In the genomic region with DNA sequence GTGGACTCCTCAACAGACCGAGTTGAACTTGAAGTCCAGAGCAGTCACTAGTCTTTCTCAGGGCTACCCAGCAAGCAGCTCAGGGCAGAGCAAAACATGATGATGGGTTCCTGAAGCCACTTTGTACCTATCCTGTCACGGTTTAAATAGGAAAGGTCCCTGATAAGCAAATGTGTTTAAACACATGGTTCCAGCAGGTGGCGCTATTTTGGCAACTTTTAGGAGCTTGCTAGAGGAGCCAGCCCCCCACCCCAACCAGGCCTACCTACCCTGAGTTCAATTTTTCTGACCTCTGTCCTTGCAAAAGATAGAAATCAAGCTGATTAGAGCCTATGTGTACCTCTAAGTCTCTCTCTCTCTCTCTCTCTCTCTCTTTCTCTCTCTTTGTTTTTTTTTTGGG, we compare ENCODE assay signal across 10 mouse cellular contexts. TPM values are rescaled to one million over a fixed set of nuclear protein-coding genes. Genes with fewer than 3 reads are reported as not detected.
A peak's percentile ranks its signal among the peaks of the same experiment; 100 is the strongest.
DNase-seq lines count a peak whose midpoint lies in the region; ATAC-seq and TF ChIP-seq lines count a peak whose summit lies in the region.
"Had no signal": no experiment of that assay in that cellular context is flagged by ENCODE, and none has a peak within 500 bp of the region (broad histone marks: within the 10 kb centered on the region; RNA-seq: fewer than 3 reads in every experiment).

No protein-coding gene starts in this region.

- 17% methylated on average over 3 of the region's 3 CpGs for WGBS in limb, embryonic 11.5 days
- 13% methylated on average over 3 of the region's 3 CpGs for WGBS in heart, embryonic 10.5 days

- TF ChIP-seq CTCF in brain, embryonic 14.5 days (IDR thresholded peaks at IDR 0.05; ENCODE audit: borderline replicate concordance, extremely low read depth, insufficient read depth, insufficient read length) = peak; percentile 52; the same call in 1 of the 2 replicates

- no peak for ATAC-seq in limb, embryonic 11.5 days (ENCODE audit: insufficient number of reproducible peaks, low FRiP score, low TSS enrichment, low read depth)

- no peak overlapping the region for H3K4me2 ChIP-seq in limb, embryonic 11.5 days (ENCODE audit: low read depth, severe bottlenecking)
- H3K4me2 ChIP-seq: embryonic facial prominence, embryonic 15.5 days; limb, embryonic 13.5 days had no signal

- no peak for TF ChIP-seq POLR2A in brain, embryonic 14.5 days (IDR thresholded peaks at IDR 0.05; ENCODE audit: borderline replicate concordance, extremely low read depth, insufficient read depth, insufficient read length, poor library complexity, severe bottlenecking)

- no peak overlapping the region for H3K27ac ChIP-seq in limb, embryonic 11.5 days (replicated peaks; ENCODE audit: low read depth, low read length)
- no peak overlapping the region for H3K27ac ChIP-seq in heart, embryonic 10.5 days
- H3K27ac ChIP-seq: embryonic facial prominence, embryonic 15.5 days; limb, embryonic 13.5 days had no signal

- H3K4me3 ChIP-seq in limb, embryonic 11.5 days (ENCODE audit: low read depth, low read length) = no peak overlapping the region
- H3K4me3 ChIP-seq in heart, embryonic 10.5 days = no peak overlapping the region
- H3K4me3 ChIP-seq: embryonic facial prominence, embryonic 15.5 days; limb, embryonic 13.5 days had no signal

- H3K9ac ChIP-seq in limb, embryonic 11.5 days (ENCODE audit: low read length) = no peak overlapping the region
- H3K9ac ChIP-seq: embryonic facial prominence, embryonic 15.5 days; limb, embryonic 13.5 days had no signal

- no peaks in the 10 kb centered on the region; the same call in 1 of the 2 replicates for H3K4me1 ChIP-seq in limb, embryonic 11.5 days (ENCODE audit: control insufficient read depth, insufficient read depth, low read length)
- H3K4me1 ChIP-seq in heart, embryonic 10.5 days = peaks cover 14% of the 10 kb centered on the region

- no peaks in the 10 kb centered on the region for H3K27me3 ChIP-seq in limb, embryonic 11.5 days (ENCODE audit: control insufficient read depth, insufficient read depth, low read length)
- H3K27me3 ChIP-seq in heart, embryonic 10.5 days (ENCODE audit: insufficient read depth, poor library complexity, severe bottlenecking) = no peaks in the 10 kb centered on the region
- H3K27me3 ChIP-seq: embryonic facial prominence, embryonic 15.5 days; limb, embryonic 13.5 days had no signal

- H3K36me3 ChIP-seq in limb, embryonic 11.5 days (ENCODE audit: control insufficient read depth, insufficient read depth, low read length) = no peaks in the 10 kb centered on the region
- H3K36me3 ChIP-seq in heart, embryonic 10.5 days = no peaks in the 10 kb centered on the region
- H3K36me3 ChIP-seq: embryonic facial prominence, embryonic 15.5 days; limb, embryonic 13.5 days had no signal

- no peaks in the 10 kb centered on the region for H3K9me3 ChIP-seq in limb, embryonic 11.5 days (ENCODE audit: control insufficient read depth, low read length)
- no peaks in the 10 kb centered on the region for H3K9me3 ChIP-seq in heart, embryonic 10.5 days
- H3K9me3 ChIP-seq: embryonic facial prominence, embryonic 15.5 days; limb, embryonic 13.5 days had no signal

- peak; percentile 72 for DNase-seq in gastrocnemius, postnatal 10 days
- no peak for DNase-seq in gastrocnemius, adult 8-10 months (ENCODE audit: low spot score in 2 of 2)
- peak; percentile 55 for DNase-seq in right cerebral cortex, postnatal 4 days
- DNase-seq in right cerebral cortex, postnatal 10 days (ENCODE audit: low spot score in 2 of 2) = no peak
- DNase-seq in brain, embryonic 14.5 days (ENCODE audit: low read depth) = peak; percentile 79
- peak; percentile 59 for DNase-seq in limb, embryonic 11.5 days (ENCODE audit: low spot score)
- peak; percentile 68 for DNase-seq in thymus, postnatal 0 days (ENCODE audit: low spot score)
- DNase-seq in heart, embryonic 10.5 days (ENCODE audit: low spot score) = no peak

RNA-seq across cellular contexts. Expression of a gene that starts 10.3 kb away (rescaled TPM):
- 100 to 1,000 TPM; 357 to 451 TPM for total RNA-seq in gastrocnemius, postnatal 10 days (2021)
- 100 to 1,000 TPM; 202 to 250 (median 231) TPM for total RNA-seq in gastrocnemius, adult 8-10 months (2022)
- polyA plus RNA-seq in brain, embryonic 14.5 days (2012; rRNA removed) = 17.2 and 27.4 TPM in 2 replicates
- 30.7 and 35.4 TPM in 2 replicates for polyA plus RNA-seq in limb, embryonic 11.5 days (2014; fragmentation: Nextera tagmentation; extraction: Ambion mirVana)
- 23.7 and 29.1 TPM in 2 replicates for polyA plus RNA-seq in thymus, postnatal 0 days (2015; fragmentation: Nextera tagmentation; extraction: Ambion mirVana)
- 655 and 948 TPM in 2 replicates for polyA plus RNA-seq in heart, embryonic 10.5 days (2016; fragmentation: Nextera tagmentation; extraction: Ambion mirVana)

RNA-seq across cellular contexts. Expression of a gene that starts 36.4 kb away (rescaled TPM):
- 100 to 1,000 TPM; 302 to 322 TPM for total RNA-seq in gastrocnemius, postnatal 10 days (2021)
- 100 to 1,000 TPM; 306 to 315 (median 309) TPM for total RNA-seq in gastrocnemius, adult 8-10 months (2022)
- polyA plus RNA-seq in brain, embryonic 14.5 days (2012; rRNA removed) = 258 and 495 TPM in 2 replicates
- polyA plus RNA-seq in limb, embryonic 11.5 days (2014; fragmentation: Nextera tagmentation; extraction: Ambion mirVana) = 98.2 and 105 TPM in 2 replicates
- polyA plus RNA-seq in thymus, postnatal 0 days (2015; fragmentation: Nextera tagmentation; extraction: Ambion mirVana) = 69.4 and 69.8 TPM in 2 replicates
- polyA plus RNA-seq in heart, embryonic 10.5 days (2016; fragmentation: Nextera tagmentation; extraction: Ambion mirVana) = 202 and 227 TPM in 2 replicates

Comparison
In these comparisons a context has a peak if more than half of its experiments do, and no peak if none do; other contexts are left out.
1. DNase-seq: peak in gastrocnemius, postnatal 10 days (single experiment), right cerebral cortex, postnatal 4 days (single experiment), brain, embryonic 14.5 days (single experiment), limb, embryonic 11.5 days (single experiment) and thymus, postnatal 0 days (single experiment); none in gastrocnemius, adult 8-10 months (0 of 2), right cerebral cortex, postnatal 10 days (0 of 2) and heart, embryonic 10.5 days (single experiment).
2. RNA of a gene that starts 10.3 kb away (polyA plus RNA-seq): 655 to 948 TPM in heart, embryonic 10.5 days; 30.7 to 35.4 TPM in limb, embryonic 11.5 days, 23.7 to 29.1 TPM in thymus, postnatal 0 days and 17.2 to 27.4 TPM in brain, embryonic 14.5 days; every median in the first group is over 10 times any median in the second.